Mouse (Mus musculus) spleen, adult 18-20 months (tissue): ENCODE measurements at regions not wholly inside any gene's neighbourhood (a gene's known extent, or its start where the extent isn't known, plus 50 kb on each side); places are given as distances from the start of the nearest gene placed in this dataset.

Source experiments
- DNase-seq, 2 experiments: peaks; one replicate each; pipeline ENCODE4 v3.0.0; 2022; ENCODE audit warnings: mixed read lengths in 2 of 2

GRCm38 (mm10) chr1:76378154-76378553, 832.1 kb downstream of the Slc4a3 start:
- DNase-seq: no peak

- no peak for DNase-seq
Observed at GRCm38 (mm10) chr1:76392536-76392935, 846.5 kb downstream of the Slc4a3 start.

- no peak for DNase-seq
Observed at GRCm38 (mm10) chr1:76394038-76394437, 848.0 kb downstream of the Slc4a3 start.

GRCm38 (mm10) chr1:76402854-76403253, 856.8 kb downstream of the Slc4a3 start:
- DNase-seq: no peak

- DNase-seq: no peak
Observed at GRCm38 (mm10) chr1:76404003-76404402, 857.9 kb downstream of the Slc4a3 start.

- DNase-seq: no peak
Observed at GRCm38 (mm10) chr1:76410813-76411212, 864.7 kb downstream of the Slc4a3 start.

- no peak for DNase-seq
Observed at GRCm38 (mm10) chr1:76420525-76420924, 874.5 kb downstream of the Slc4a3 start.

GRCm38 (mm10) chr1:76427439-76427838, 881.4 kb downstream of the Slc4a3 start:
- no peak for DNase-seq

- no peak for DNase-seq
Observed at GRCm38 (mm10) chr1:76430041-76430610, 884.1 kb downstream of the Slc4a3 start.

GRCm38 (mm10) chr1:76433481-76433941, 887.4 kb downstream of the Slc4a3 start:
- no peak for DNase-seq

GRCm38 (mm10) chr1:76450539-76451214, 904.6 kb downstream of the Slc4a3 start:
- no peak for DNase-seq

- DNase-seq: no peak
Observed at GRCm38 (mm10) chr1:76453160-76453710, 907.2 kb downstream of the Slc4a3 start.

- DNase-seq: no peak
Observed at GRCm38 (mm10) chr1:76466562-76466961, 920.5 kb downstream of the Slc4a3 start.

- DNase-seq: no peak
Observed at GRCm38 (mm10) chr1:76484193-76484592, 938.1 kb downstream of the Slc4a3 start.

- DNase-seq: no peak
Observed at GRCm38 (mm10) chr1:76487481-76487880, 941.4 kb downstream of the Slc4a3 start.

- DNase-seq: no peak
Observed at GRCm38 (mm10) chr1:76489681-76490492, 943.8 kb downstream of the Slc4a3 start.

- DNase-seq: no peak
Observed at GRCm38 (mm10) chr1:76490719-76491118, 944.7 kb downstream of the Slc4a3 start.

- DNase-seq: no peak
Observed at GRCm38 (mm10) chr1:76491187-76491586, 945.1 kb downstream of the Slc4a3 start.

GRCm38 (mm10) chr1:76505150-76505549, 959.1 kb downstream of the Slc4a3 start:
- no peak for DNase-seq

- DNase-seq: no peak
Observed at GRCm38 (mm10) chr1:76508821-76509220, 962.8 kb downstream of the Slc4a3 start.

GRCm38 (mm10) chr1:76509486-76509885, 963.4 kb downstream of the Slc4a3 start:
- DNase-seq: no peak

GRCm38 (mm10) chr1:76512156-76512555, 966.1 kb downstream of the Slc4a3 start:
- no peak for DNase-seq

GRCm38 (mm10) chr1:76513490-76513889, 967.4 kb downstream of the Slc4a3 start:
- DNase-seq: no peak
